Mouse (Mus musculus) ovary, postnatal 10 days (tissue): ENCODE data around the gene Hist3h2a.

ENCODE experiments used
- DNase-seq: peaks from one replicate; pipeline ENCODE4 v3.0.0; 2022; ENCODE audit warnings: low spot score

The Hist3h2a gene

GRCm38 (mm10) chr11:58969027-58969426 is 14.5 kb downstream of the Hist3h2a start:
- no peak for DNase-seq

DNA sequence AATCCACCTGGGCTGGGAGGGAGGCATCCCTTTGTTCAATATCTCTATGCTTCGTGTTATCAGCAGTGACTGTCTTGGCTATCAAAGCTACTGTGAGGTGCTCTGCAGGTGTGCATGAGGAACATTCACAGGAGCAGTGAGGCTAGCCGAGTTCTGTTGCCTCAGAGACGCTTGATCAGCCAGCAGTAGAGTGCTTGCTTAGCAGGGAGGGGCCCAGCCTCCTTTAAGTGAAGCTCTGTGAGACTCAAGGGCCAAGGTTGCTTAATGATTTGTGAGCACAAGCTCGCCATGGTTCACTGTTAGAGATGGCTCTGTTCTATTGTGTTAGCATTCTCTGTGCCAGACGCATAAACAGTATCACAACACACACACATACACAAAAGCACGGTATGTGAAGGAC is 15.2 kb downstream of the Hist3h2a start:
- DNase-seq: no peak

GRCm38 (mm10) chr11:58970831-58971530 is 16.5 kb downstream of the Hist3h2a start:
- no peak for DNase-seq

GRCm38 (mm10) chr11:58971796-58972195 is 17.3 kb downstream of the Hist3h2a start:
- no peak for DNase-seq

DNA sequence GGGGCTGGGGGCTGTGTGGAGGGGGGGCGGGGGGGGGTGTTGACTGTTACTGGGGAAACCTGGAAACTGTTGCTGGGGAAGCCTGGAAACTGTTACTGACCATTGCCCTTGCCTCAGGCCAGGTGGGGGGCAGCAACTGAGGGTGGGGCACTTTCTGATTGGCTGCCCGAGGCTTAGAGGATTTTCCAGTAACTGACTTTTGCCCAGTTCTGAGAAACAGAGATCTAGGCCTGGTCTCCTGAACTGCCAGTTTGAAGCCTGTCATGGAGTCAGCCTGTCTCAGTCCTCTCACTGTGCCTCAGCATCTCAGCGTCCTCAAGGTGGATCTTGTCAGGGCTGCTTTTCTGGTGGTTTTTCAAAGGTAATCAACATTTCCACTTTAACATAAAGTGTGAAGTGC is 19.9 kb downstream of the Hist3h2a start:
- DNase-seq: no peak

- DNase-seq: no peak
Observed at GRCm38 (mm10) chr11:58977150-58977549, 22.7 kb downstream of the Hist3h2a start.

- no peak for DNase-seq
Observed at GRCm38 (mm10) chr11:58977607-58978026, 23.1 kb downstream of the Hist3h2a start.

DNA sequence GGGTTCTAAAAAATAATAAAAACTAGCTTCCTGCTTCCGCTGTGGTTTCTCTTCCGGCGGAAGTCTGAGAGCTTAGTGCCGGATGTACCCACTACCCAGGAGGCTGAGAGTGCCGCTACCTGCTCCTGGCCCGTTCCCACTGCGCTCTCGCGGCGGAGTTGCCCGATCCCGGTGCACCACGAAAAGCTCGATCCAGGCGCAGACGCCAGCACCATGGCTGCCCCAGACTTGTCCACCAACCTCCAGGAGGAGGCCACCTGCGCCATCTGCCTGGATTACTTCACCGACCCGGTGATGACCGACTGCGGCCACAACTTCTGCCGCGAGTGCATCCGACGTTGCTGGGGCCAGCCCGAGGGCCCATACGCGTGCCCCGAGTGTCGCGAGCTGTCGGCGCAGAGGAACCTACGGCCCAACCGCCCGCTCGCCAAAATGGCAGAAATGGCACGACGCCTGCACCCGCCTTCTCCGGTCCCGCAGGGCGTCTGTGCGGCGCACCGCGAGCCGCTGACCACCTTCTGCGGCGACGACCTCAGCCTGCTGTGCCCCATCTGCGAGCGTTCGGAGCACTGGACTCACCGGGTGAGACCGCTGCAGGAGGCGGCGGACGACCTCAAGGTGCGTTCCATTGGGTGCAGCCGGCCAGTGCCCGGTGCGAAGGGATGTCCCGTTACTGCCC is 23.7 kb downstream of the Hist3h2a start, which contains the start of gene Trim11:
Gene Trim11, plus strand, starts transcription at position 67 of the 679 bp plus-strand sequence.
- peak; percentile 29 for DNase-seq

GRCm38 (mm10) chr11:58978706-58979030 is 24.2 kb downstream of the Hist3h2a start:
- no peak for DNase-seq

DNA sequence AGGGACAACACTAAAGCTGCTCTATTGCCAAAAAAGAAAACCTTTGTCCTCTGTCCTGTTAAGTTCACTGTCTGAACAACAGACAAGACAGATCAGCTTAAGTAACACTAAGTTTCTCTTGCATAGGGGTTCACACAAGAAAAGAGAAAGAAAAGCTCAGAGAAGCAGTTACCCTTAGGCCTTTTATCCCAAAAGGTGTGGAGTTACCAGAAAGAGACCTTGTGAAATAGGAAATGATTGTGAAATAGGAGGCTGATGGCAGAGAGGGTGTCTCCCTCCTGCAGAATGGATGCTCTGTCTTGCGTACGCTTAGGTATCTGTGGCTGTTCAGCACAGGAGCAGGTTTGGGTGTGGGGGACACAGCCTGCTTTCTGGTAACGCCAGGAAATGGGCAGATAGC is 24.7 kb downstream of the Hist3h2a start:
- DNase-seq: no peak

DNA sequence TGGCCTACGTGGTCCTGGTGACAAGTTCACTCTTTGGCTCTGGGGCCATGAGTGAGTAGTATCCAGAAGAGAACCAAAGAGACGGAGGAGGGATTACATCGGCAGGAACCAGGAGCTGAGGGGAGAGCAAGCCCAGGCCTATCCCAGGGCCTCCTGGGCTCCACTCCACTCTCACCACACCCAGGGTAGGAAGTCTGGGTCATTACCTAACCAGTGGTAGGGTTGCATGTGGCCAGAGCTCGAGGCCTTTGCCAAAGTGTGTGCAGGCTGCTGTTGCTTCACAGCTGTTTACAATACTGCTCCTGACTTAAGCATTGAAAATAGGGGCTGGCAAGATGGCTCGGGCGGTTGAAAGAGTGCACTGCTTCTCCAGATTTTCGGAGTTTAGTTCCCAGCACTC is 25.2 kb downstream of the Hist3h2a start:
- DNase-seq: no peak

DNA sequence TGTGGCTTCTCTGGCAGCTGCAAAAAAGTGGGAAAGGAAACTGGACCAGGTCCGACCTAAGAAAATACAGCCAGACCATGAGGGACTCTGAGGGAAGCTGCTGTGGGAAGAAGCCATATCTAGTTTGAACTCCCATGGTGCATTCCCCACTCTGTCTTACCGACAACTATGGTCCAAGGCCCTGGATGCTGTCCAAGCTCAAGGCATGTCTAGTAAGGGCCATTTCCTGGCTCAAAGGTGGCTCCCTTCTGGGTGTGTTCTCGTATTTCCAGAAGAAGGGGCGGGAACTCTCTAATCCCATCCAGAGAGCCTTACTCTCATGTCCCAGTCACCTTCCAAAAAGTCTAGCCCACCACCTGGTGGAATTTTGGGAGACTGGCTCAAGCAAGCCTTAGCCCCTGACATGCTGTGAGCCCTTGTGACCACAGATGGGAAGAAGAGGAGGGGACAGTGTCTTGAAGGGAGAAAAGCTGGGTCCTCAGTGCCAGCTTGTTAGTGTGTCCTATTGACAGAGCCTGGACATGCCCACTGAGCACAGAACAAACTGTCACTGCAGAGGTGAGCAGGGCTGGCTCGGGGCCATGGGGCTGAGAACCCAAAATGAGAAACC is 26.0 kb downstream of the Hist3h2a start:
- no peak for DNase-seq

- DNase-seq: no peak
Observed at GRCm38 (mm10) chr11:58981541-58982447, 27.3 kb downstream of the Hist3h2a start.

- DNase-seq: no peak
Observed at GRCm38 (mm10) chr11:58982471-58983097, 28.1 kb downstream of the Hist3h2a start.

DNA sequence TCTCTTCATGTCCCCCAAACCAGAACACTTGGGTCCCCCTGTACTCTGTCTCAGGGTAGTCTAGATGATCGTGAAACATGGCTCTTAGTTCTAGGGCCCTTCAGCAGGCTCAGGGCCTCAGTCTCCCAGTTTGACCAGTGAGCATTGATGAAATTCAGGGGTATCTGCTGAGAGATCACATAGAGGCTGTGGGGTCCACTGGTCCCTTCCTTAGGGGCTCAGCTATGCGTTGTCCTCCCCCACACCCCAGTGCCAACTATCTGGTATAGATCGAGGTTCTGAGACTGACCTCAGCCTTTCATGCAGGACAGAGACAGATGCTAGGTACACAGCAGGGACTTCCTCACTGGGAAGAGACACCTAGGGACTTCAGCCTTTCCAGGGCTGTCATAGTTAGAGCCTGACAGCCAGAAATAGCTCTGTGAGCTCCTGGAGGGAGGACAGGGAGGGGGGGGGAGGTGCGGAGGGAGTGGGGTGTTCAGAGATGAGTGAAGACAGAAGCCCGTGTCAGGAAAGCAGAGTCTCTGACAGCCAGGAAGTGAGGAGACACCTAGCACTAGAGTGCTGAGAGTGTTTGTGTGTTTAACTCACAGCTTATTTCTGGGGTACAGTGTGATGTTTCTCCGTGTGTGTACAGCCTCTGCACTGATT is 29.3 kb downstream of the Hist3h2a start:
- no peak for DNase-seq

GRCm38 (mm10) chr11:58984657-58985056 is 30.2 kb downstream of the Hist3h2a start:
- DNase-seq: no peak

DNA sequence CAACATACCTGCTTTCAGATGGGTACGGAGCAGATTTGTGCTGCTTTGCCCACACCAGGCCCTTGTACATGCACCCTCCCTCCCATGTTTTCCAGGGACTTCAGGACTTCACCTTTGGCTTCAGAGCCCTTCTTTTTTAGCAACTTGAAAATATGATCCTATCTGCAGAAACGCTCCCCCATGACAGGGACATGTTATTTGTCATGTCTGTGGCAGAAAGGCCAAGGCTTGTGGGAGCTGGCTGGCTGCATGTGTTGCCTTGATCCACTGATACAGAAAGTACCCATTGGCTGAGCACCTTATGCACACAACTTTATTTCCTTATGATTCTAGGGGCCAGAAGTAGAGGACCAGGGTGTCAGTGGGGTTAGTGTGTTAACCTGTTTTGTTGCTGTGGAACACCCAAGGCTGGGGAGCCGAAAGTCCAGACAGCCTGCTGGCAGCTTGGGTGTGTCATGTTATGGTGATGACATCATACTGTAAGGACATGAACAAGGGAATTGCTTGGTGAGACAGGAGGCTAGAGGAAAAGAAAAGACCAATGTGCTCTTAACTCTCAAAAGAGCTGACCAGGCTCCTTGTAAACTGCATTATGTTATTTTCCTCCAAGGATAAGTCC is 30.9 kb downstream of the Hist3h2a start:
- no peak for DNase-seq

DNA sequence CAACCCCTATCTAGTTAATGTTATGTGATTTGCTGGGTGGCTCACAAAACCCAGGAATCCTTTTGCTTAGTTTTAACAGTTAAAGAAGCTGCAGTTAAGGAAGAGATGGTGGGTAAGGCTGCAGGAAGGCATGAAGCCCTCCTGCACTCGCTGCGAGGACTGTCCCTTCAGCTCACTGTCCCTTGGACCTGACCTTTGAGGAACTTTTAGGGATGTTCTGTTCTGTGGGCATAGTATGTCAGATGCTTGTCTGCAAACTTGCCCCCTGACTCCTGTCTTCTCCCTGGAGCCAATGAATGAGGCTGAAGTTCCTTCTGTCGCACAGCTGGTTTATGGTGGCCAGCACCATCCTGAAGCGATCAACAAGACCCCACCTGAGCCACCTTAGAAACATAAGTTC is 34.7 kb downstream of the Hist3h2a start:
- DNase-seq: no peak

DNA sequence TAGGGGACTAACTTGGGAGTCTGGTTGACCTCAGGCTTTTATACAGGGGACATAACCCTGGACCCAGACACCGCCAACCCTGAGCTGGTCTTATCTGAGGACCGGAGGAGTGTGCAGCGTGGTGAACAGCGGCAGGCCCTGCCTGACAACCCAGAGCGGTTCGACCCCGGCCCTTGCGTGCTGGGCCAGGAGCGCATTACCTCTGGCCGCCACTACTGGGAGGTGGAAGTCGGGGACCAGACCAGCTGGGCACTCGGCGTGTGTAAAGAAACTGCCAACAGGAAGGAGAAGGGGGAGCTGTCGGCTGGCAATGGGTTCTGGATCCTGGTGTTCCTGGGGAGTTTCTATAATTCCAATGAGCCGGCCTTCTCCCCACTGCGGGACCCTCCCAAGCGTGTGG is 35.7 kb downstream of the Hist3h2a start:
- DNase-seq: no peak

DNA sequence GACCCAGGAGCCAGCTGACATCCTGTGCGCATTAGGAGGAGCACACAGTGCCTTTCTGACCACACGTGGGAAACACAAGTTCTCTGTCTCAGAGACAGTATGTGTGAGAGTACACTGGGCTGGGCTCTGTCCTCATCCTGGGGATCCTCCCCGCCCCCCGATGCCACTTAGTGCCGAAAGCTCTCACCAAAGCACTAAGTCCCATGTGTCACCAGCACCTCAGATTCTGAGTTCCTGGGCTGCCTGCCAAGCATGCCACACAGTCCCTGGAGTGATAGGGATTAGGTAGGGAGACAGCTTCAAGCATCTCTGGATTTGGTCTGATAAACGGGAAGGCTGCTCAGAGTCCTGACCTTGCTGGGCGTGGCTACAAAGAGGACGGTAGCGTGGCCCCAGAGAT is 36.3 kb downstream of the Hist3h2a start:
- DNase-seq: no peak

- DNase-seq: no peak
Observed at GRCm38 (mm10) chr11:58991911-58992310, 37.4 kb downstream of the Hist3h2a start.
